Mouse (Mus musculus) E14TG2a.4 (cell line): Measurements from ENCODE around the gene Mamdc2.

Experiments used
- CTCF ChIP-seq: conservative IDR thresholded peaks from 2 replicates; pipeline ENCODE4 v1.5.1; 2014; ENCODE audit warnings: low read length
- NANOG ChIP-seq: IDR thresholded peaks from 2 replicates; pipeline ENCODE4 v1.6.1; 2014; ENCODE audit warnings: borderline replicate concordance, low read length, mixed read lengths
- POU5F1 ChIP-seq: IDR thresholded peaks from 2 replicates; pipeline ENCODE4 v1.6.1; 2014; ENCODE audit warnings: low read length, borderline replicate concordance

- no peak for TF ChIP-seq CTCF
- no peak for TF ChIP-seq NANOG
- TF ChIP-seq POU5F1 = no peak
Measured at GRCm38 (mm10) chr19:23273355-23274053, 174.7 kb downstream of the Mamdc2 start, which contains the start of gene Smc5.
